Mouse (Mus musculus): ENCODE measurements around the gene Dennd5a.
A peak's percentile ranks its signal among the peaks of the same experiment; 100 is the strongest.

The Dennd5a gene

GRCm38 (mm10) chr7:109963707-109964106 lies 3.4 kb upstream of the Dennd5a start:
- DNase-seq: no peak

- no peak for DNase-seq
These were observed 2.3 kb upstream of the Dennd5a start for GRCm38 (mm10) chr7:109962596-109962995.

- DNase-seq: no peak
These were observed 1.3 kb upstream of the Dennd5a start for GRCm38 (mm10) chr7:109961570-109961969.

DNA sequence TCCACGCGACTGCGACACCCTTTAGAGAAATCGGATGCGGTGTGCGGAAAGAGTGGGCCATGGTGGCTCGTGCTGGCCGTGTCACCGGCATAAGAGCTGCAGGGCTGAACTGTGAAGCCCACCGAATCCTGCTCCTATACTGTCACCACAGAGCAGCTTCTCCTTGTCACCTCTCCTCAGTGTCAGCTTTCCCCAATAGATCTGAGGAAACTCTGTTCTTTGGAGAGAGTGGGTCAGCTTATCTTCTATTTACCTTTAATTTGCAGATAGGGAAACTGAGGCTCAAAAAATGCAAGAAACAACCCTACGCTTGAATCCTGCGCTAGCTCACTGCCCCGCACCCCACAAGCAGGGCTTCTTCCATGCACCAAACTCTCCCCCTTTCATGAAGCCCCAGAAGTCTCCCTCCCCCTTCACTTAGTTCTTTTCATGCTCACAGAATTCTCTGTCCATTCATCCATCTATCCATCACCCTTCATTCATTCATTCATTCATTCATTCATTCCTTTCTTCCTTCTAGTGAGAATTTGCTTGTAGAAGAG lies 414 bp upstream of the Dennd5a start:
- no peak for DNase-seq

DNA sequence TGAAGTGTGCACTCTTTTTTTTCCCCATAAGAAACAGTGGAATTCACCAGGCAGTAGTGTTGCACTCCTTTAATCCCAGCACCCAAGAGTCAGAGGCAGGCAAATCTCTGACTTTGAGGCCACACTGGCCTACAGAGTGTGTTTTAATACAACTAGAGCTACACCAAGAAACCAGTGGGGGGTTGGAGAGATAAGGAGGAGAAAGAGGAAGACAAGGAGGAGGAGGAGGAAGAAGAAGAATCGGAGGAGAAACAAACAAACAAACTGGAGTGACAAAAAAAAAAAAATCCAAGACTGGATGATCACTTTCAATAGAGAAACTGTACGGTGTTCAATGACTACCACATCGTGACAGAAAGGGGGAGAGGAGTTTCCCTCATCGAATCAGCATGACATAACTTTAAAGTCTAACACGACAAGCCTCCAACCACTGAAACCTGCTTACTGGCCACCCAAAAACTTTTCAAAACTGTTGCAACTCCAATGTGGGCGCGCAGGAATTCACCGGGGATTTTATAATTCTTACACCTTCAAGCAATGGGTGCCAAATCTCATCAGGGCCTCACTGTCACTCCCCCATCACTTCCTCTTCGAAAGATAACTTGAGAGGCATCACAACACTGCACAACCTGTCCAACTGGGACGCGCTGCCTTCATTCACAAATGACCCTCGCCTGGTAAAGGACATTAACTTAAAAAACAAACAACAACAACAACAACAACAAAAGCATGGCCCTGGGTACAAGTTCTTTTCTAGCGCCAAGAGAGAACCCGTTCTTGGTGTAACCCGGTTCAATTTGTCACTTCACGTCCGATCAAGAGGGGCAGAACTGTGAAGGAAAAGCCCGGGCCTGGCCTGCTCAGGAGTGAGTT lies 1.2 kb downstream of the Dennd5a start:
- DNase-seq: no peak

GRCm38 (mm10) chr7:109957996-109958789 lies 2.1 kb downstream of the Dennd5a start:
- DNase-seq: no peak

DNA sequence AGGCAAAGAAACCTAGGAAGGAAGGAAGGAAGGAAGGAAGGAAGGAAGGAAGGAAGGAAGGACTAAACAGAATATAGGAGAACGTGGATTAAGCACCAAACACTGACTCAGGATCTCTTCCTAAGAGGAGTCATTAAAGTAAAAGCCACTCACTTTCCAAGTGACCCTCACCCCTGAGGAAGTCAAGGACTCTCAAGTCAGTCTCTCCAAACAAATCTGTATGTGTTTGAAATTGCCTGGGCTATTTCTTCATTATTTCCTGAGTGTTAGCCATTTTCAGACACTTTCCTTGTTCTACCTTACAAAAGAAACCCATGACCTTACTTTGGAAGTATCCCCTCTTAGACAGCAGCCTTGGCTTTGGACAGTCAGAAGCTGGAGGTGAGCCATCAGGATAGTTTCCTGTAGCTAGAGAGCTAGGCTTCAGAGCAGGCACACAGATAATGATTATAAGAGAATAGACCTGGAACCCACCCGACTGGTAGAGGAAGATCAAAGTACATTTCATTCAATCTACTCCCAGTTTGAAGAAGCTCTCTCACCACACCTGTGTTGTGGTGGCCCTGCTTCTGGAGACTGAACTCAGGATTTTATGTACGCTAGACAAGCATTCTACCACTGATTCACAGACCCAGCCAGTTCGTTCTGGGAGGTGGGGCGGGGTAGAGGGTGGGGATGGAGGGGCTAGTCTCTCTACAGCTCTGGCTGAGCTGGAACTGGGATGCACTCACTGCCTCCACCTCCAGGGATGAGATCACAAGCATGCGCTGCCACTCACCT lies 5.5 kb downstream of the Dennd5a start:
- DNase-seq: no peak

GRCm38 (mm10) chr7:109951297-109951696 lies 9.0 kb downstream of the Dennd5a start:
- DNase-seq: no peak

DNA sequence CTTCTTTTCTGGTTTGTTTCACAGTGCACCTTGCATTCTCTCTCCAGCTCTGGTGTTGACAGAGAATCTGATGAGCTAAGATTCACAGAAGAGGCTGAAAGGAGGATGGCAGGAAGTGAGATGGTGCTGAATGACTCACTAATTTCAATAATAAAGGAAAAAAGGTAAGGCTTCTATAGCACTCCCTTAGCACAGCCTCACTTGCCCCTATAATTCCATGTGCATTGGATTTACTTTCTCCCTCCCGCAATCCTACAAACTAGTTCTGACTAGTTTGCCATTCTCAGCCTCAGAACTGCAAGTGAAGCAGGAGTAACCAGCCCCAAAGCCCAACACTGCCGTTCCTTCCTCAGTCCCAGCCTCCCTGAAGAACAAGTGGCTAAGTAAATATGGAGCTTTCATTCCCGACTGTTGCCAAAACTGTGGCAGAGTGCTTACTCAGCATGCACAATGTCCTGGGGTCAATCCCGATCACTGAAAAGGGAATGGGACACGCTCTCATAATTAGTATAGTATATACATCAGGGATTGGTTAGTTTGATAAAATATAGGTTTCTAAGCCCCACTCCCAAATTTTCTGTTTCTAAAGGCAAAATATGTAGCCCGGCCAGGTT lies 15.7 kb downstream of the Dennd5a start:
- no peak for DNase-seq

GRCm38 (mm10) chr7:109929628-109930027 lies 30.6 kb downstream of the Dennd5a start:
- DNase-seq: no peak

GRCm38 (mm10) chr7:109928365-109928764 lies 31.9 kb downstream of the Dennd5a start:
- DNase-seq: peak; percentile 38

GRCm38 (mm10) chr7:109924965-109925364 lies 35.3 kb downstream of the Dennd5a start:
- DNase-seq: no peak

DNA sequence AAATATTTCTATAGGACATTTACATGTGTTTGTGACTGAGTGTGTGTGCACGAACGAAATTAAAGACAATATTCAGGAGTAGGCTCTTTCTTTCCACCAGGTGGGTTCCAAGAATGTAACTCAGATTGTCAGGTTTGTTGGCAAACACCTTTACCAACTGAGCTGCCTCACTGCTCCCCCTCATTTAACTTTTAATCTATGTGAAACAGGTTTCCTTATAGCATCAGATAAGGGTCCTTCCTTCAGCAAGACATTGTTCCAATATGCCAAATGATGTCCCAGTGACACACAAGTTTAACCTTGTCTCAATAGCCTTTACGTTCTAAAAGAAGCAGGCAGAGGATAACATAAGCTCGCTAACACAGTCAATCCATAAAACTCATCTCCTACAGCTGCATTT lies 37.4 kb downstream of the Dennd5a start:
- no peak for DNase-seq

- DNase-seq: no peak
These were observed 54.1 kb downstream of the Dennd5a start for GRCm38 (mm10) chr7:109906165-109906564.

- no peak for DNase-seq
These were observed 59.3 kb downstream of the Dennd5a start for GRCm38 (mm10) chr7:109900921-109901320.

- no peak for DNase-seq
These were observed 61.4 kb downstream of the Dennd5a start for GRCm38 (mm10) chr7:109898911-109899310.

DNA sequence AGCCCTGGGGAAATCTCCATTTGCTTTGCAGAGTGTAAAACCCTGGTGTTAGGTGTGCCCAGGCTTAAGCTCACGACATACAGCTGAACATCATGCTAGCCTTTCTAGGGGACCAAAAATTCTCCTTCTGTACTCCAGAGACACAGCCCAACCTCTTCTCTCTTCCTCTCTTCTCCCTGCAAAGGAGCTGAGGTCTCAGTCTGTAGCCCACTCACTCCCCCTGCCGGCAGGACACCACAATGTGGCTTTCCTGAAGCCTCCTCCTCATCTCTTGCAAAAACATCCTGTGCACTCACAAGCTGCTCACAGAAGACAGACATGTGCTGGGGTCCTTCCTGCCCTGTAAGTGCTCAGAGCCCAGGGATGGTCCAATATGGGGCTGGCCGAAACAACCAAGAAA lies 67.7 kb downstream of the Dennd5a start:
- DNase-seq: peak; percentile 73

- DNase-seq: no peak
These were observed 68.5 kb downstream of the Dennd5a start for GRCm38 (mm10) chr7:109891786-109892185.

DNA sequence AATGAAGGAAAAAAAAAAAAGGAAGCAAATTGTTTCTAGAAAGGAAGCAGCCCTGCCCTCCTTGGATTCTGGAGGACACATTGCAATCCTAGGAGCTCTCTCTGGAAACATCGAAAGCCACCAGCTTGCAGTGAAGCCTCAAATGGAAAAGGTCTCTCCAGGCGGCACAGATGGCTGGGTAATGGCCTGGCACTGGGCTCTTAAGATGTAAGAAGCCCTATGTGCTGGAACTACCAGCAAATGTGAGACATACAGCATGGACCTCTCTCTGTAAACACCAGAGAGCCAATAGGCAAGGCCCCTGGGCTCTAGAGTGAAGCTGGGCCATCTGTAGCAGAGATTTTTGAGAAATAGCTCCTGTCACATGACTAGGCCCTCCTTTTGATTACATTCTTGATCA lies 70.0 kb downstream of the Dennd5a start:
- no peak for DNase-seq

- DNase-seq: no peak
These were observed 71.0 kb downstream of the Dennd5a start for GRCm38 (mm10) chr7:109889300-109889699.

- DNase-seq: no peak
These were observed 74.0 kb downstream of the Dennd5a start for GRCm38 (mm10) chr7:109886249-109886648.

GRCm38 (mm10) chr7:109882574-109882973 lies 77.7 kb downstream of the Dennd5a start:
- DNase-seq: no peak
